Mouse (Mus musculus): Measurements from ENCODE around the gene Nmnat3. TPM values are rescaled to one million over a fixed set of nuclear protein-coding genes. Genes with fewer than 3 reads are reported as not detected.

The Nmnat3 gene
- polyA plus RNA-seq, 1 experiment from 2014 or later = 4.3 TPM

DNA sequence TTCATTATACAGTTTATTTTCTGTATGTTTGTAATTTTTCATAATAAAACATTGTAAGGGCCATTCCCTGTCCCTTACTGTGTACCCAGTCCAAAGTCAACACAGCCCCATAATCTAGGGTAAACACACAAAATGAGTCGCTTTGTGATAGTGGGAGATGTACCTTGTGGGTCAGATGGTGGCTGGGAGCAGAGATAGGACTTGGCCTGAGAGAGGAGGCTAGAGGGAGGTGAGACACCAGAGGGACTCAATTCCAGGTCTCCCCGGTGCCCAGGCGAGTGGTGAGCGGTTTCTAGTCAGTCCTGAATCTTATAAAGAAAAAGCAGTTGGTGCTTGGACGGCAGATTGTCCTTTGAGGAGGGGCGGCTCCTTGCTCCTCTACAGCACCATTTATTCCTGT, 26.4 kb downstream of the Nmnat3 start:
- ATAC-seq (ENCODE audit: insufficient number of reproducible peaks, insufficient read depth, low FRiP score, low TSS enrichment) = no peak

DNA sequence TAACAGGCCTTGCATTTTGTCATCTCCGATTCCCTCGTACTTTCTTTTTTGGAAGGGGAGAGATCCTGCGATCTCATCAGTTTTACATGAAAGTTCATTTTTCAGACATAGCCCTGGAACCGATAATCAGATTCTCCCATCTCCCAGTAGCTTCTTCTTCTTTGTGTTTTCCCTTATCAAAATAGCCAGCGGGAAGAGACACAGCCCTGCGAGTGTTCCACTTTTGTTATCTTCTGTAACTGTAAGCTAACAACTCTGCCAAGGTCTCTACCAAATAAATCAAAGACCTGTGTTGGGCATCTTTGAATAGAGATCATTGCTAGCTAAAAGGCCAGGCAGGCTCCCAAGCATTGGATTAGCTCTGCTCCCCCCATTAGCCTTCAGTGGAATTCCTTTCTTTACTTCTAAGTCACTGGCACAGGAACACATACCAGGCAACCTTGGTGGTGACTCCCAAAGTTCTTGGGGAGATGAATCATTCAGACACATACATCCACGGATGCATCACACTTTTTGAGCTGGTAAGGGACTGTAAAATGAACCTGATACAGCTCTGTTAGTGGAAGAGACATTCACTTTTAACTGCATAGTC, 26.9 kb downstream of the Nmnat3 start:
- Histone ChIP-seq H3K4me1 (no peaks in the 10 kb centered on the region), H3K36me3 (no peaks in the 10 kb centered on the region), H3K4me3 (no peak overlapping the region), H3K4me2 (replicated peaks) (no peak overlapping the region), H3K27me3 (no peaks in the 10 kb centered on the region), H3K9me3 (no peaks in the 10 kb centered on the region), H3K9ac (no peak overlapping the region), H3K27ac (no peak overlapping the region)
- ATAC-seq (ENCODE audit: insufficient number of reproducible peaks, insufficient read depth, low FRiP score, low TSS enrichment) = no peak
- 87% methylated on average over 7 of the region's 7 CpGs for WGBS

More for the DNA sequence above, 26.4 kb downstream of the Nmnat3 start:
- no peaks in the 10 kb centered on the region for H3K4me1 ChIP-seq
- no peak overlapping the region for H3K4me3 ChIP-seq
- H3K27me3 ChIP-seq = no peaks in the 10 kb centered on the region
- H3K9me3 ChIP-seq = no peaks in the 10 kb centered on the region
- WGBS = 86% methylated on average over 6 of the region's 6 CpGs
- no peak overlapping the region for H3K9ac ChIP-seq
- H3K36me3 ChIP-seq = no peaks in the 10 kb centered on the region
- H3K4me2 ChIP-seq (replicated peaks) = no peak overlapping the region
- H3K27ac ChIP-seq = no peak overlapping the region

DNA sequence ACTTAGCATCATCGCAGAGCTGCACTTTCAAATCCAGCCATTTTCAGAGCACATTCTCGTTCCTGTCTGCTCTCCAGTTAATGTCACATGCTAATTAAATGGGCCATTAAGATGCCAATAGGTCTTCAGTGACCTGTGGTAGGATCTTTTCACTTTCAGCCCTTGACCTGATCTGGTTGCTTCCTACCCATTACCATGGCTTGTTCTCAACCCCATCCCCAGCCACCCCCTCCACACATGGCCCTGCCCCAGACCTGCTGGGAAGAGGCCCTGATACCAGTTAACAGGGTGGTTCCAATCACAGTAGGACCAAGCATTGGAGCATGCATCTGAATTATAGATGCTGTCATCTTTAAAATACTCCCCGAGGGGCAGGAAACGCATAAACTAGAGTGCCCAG, 30.7 kb downstream of the Nmnat3 start:
- 73% methylated on average over 4 of the region's 4 CpGs for WGBS
- Histone ChIP-seq H3K4me3 (no peak overlapping the region), H3K27me3 (no peaks in the 10 kb centered on the region), H3K9me3 (peaks cover 4% of the 10 kb centered on the region; the same call in 1 of the 2 replicates), H3K36me3 (no peaks in the 10 kb centered on the region), H3K4me1 (no peaks in the 10 kb centered on the region), H3K4me2 (replicated peaks) (no peak overlapping the region), H3K27ac (no peak overlapping the region), H3K9ac (no peak overlapping the region)
- ATAC-seq (ENCODE audit: insufficient number of reproducible peaks, insufficient read depth, low FRiP score, low TSS enrichment) = no peak

DNA sequence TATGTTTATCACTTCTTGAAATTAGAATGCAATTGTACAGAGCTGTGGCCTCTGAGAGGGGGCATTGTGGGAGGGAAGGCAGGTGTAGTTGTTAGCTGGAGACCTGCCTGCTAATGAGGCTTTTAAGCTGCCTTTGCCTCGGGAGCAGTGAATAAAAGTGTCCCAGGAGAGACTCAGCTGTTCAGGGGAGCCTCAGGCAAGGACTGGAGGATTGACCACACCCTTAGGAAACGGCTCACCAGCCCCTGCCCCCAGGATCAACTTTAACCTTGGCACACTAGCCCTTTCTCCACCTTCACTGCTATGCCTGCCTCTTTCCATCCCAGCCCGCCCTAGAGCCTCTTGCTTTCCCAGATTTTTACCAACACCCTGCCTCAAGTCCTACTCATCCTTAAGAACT, 31.6 kb downstream of the Nmnat3 start:
- Histone ChIP-seq H3K36me3 (no peaks in the 10 kb centered on the region), H3K9ac (no peak overlapping the region), H3K4me3 (no peak overlapping the region), H3K27ac (no peak overlapping the region), H3K27me3 (no peaks in the 10 kb centered on the region), H3K4me1 (no peaks in the 10 kb centered on the region), H3K9me3 (peaks cover 4% of the 10 kb centered on the region; the same call in 1 of the 2 replicates), H3K4me2 (replicated peaks) (no peak overlapping the region)
- whole genome bisulfite sequencing = 27% methylated on average over 3 of the region's 3 CpGs
- ATAC-seq (ENCODE audit: insufficient number of reproducible peaks, insufficient read depth, low FRiP score, low TSS enrichment) = no peak

DNA sequence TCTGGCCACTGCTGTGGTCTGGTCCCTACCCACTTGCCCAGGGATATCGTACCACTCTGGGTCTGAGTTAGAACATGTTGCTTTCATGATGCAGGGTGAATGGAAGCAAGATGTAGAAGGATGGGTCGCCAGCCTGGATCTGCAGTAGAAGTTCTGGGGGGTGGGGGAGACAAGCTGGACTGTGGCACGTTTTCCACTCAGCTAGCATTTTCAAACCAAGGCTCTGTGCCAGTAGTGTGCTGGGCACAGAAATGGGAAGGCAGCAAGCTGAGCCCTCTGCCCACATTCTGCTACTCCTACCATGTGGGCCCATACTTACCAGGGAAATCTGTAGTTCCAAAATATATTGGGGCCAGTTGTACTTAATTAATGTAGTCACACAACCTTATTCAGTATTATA, 33.5 kb downstream of the Nmnat3 start:
- WGBS = 86% methylated on average over 3 of the region's 3 CpGs
- Histone ChIP-seq H3K4me1 (no peaks in the 10 kb centered on the region), H3K36me3 (no peaks in the 10 kb centered on the region), H3K9ac (no peak overlapping the region), H3K9me3 (peaks cover 4% of the 10 kb centered on the region; the same call in 1 of the 2 replicates), H3K27me3 (no peaks in the 10 kb centered on the region), H3K27ac (no peak overlapping the region), H3K4me2 (replicated peaks) (no peak overlapping the region), H3K4me3 (no peak overlapping the region)
- ATAC-seq (ENCODE audit: insufficient number of reproducible peaks, insufficient read depth, low FRiP score, low TSS enrichment) = no peak

DNA sequence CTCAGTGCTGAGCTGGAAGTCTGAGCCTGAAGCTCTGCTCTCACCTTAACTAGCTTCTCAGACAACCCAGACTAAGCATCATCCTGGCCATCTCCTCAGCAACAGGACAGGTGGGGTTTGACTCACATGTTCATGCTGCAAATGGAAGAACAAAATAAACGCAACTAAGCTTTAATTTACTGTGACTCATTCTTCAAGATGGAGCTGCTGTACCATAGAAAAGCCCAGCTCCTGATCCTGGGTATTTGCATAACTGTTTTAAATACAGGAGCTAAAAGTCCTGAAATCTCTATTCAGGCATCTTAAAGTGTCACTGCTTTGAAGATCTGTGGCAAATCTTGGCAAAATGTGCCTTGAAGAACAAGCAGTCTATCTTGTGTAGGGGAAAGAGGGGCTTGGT, 38.9 kb downstream of the Nmnat3 start:
- H3K4me2 ChIP-seq (replicated peaks) = no peak overlapping the region

DNA sequence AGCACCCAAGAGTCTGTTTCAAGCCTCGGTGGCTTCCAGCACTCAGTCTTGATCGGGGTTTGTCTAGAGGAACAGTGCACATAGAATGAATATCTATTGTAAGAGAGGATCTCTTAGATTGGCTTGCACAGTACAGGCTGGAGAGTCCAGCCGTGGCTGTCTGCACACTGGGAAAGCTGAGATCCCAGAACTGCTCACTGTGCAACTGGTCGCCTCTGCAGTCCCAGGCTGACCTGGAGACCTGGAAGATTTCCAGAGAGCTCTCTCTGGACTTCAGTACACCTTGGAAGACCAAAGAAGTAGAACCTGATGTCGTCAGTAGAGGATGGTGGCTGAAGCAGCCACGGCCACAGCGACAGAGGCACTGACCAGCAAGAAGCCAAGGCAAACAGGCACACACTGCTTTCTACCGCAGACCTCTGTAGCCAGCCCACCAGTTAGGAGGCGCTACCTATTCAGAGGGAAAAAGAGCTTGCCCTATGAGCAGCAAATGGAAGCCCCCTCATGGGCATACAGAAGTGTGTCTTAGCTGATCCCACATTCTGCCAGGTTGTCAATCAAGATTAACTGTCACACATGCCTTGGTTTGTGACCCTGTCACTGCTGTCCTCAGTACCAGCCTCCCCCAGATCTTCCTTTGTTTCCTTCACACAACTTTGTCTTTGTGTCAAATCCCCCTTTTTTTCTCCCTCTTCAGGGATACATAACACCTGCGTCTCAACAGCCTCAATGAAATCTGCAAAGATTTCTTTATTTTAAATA, 41.4 kb downstream of the Nmnat3 start:
- H3K27ac ChIP-seq = no peak overlapping the region
- H3K27me3 ChIP-seq = no peaks in the 10 kb centered on the region
- ATAC-seq (ENCODE audit: insufficient number of reproducible peaks, insufficient read depth, low FRiP score, low TSS enrichment) = no peak
- no peaks in the 10 kb centered on the region for H3K9me3 ChIP-seq
- no peaks in the 10 kb centered on the region for H3K36me3 ChIP-seq
- no peak overlapping the region for H3K9ac ChIP-seq
- no peak overlapping the region for H3K4me3 ChIP-seq
- WGBS = 80% methylated on average over 10 of the region's 10 CpGs
- H3K4me1 ChIP-seq = 0 out of 2 replicates have a peak, but pooled peaks cover 8% of the 10 kb centered on the region
- H3K4me2 ChIP-seq (replicated peaks) = no peak overlapping the region

More for the DNA sequence above, 38.9 kb downstream of the Nmnat3 start:
- ATAC-seq (ENCODE audit: insufficient number of reproducible peaks, insufficient read depth, low FRiP score, low TSS enrichment) = no peak
- Histone ChIP-seq H3K4me1 (0 out of 2 replicates have a peak, but pooled peaks cover 8% of the 10 kb centered on the region), H3K9me3 (peaks cover 4% of the 10 kb centered on the region; the same call in 1 of the 2 replicates), H3K27ac (no peak overlapping the region), H3K4me3 (no peak overlapping the region), H3K27me3 (no peaks in the 10 kb centered on the region), H3K36me3 (no peaks in the 10 kb centered on the region), H3K9ac (no peak overlapping the region)
- WGBS = 91% methylated on average over 1 of the region's 1 CpGs

DNA sequence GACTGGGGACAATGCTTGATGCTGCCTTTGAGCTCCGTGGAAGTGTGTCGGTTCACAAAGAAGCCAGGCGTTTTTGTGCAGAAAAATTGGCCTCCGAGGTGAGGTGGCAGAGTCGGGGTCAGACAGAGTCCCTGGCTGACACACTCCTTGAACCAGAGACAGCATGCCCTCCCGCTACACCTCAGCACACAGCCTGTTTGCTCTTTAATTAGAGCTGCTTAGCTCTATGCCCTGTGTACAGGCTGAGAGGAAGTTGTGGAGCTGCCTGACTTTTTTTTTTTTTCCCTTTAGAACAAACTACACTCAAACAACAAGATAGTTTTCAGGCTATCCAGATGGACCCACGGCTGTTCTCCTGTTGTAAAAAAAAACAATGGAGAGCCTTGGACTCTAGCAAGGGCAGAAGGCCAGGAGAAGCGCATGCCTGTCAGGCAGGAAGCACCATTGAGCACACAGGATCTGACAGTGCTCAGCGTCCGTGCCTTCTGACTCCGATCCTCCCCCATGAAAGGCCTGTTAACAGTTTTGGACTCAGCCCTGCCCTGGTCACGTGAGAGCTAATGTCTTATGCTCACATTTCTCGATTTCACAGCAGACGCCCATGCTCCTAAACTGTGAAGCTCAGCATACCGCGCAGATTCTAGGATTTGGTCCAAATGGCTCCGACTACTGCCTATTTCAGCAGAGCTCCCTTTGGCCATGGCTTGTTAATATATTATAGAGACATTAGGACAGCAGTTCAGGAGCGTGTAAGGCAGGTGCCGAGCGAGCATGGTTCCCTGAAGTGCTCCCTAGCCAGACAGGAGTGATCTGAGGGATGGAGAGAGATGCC, 42.3 kb downstream of the Nmnat3 start:
- 0 out of 2 replicates have a peak, but pooled peaks cover 8% of the 10 kb centered on the region for H3K4me1 ChIP-seq
- no peaks in the 10 kb centered on the region for H3K9me3 ChIP-seq
- no peaks in the 10 kb centered on the region for H3K36me3 ChIP-seq
- H3K4me2 ChIP-seq (replicated peaks) = 0 out of 2 replicates have a peak overlapping the region, but pooled peaks have one; percentile 0
- no peak overlapping the region for H3K9ac ChIP-seq
- H3K27ac ChIP-seq = no peak overlapping the region
- WGBS = 49% methylated on average over 20 of the region's 20 CpGs
- 0 out of 2 replicates have a peak, but pooled peaks have one; percentile 79 for ATAC-seq (ENCODE audit: insufficient number of reproducible peaks, insufficient read depth, low FRiP score, low TSS enrichment)
- no peak overlapping the region for H3K4me3 ChIP-seq
- no peaks in the 10 kb centered on the region for H3K27me3 ChIP-seq

DNA sequence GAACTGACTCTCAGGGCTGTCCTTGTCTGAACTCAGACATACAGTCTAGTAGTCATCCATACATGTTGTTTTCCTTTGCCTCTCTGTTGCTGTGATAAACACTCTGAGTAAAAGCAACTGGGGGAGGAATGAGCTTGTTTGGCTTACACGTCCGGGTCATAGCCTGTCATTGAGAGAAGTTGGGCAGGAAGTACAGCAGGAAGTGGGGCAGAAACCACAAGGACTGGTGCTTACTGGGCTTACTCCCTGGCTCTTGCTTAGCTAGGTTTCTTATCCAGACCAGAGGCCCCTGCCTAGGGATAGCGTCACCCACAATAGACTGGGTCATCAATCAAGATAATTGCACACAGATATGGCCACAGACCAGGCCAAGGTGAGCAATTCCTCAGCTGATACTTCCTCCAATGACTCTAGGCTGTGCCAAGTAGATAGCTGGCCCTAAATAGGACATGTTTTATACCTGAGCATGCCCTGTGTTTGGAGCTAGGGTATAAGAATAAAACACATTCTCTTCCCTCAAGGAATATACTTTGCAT, 46.1 kb downstream of the Nmnat3 start:
- 81% methylated on average over 3 of the region's 3 CpGs for WGBS

DNA sequence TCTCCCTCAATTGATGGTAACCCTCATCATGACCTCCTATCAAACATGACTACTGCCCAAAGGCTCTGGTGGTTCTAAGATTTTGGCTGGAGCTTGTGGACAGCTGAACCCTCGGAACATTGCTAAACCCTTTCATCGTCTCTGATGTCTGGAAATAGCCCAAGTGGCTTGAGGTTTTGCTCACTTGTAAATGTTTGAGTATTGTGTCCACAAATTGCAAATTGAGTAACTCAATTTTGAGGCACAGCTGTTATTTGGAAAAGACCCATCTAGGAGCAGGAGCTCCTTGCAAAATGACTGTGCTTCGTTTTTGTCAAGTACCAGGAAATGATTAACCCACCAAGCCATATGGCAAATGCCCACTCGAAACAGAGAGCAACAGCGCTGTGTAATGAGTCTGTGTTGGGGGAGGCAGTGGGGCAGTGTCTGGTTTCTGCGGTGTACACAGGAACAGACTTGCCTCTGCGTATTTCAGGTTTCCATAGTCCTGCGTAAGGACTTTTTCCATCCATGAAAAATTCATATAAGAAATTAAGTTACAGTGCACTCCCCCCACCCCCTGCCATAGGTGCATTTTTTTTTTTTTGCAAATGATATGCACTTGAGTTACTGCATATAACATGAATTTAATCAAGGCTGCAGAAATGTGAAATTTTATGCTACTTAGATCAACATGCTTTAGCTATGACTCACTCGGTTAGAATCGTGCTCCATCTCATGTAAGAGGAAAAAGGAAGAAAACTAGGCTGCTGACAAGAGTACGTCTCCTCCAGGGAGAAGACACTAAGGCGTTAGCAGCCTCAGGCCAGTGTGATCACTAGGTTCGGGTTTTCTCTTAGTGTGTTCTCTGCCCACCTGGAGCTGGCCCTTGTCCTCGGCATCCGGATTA, 50.9 kb downstream of the Nmnat3 start:
- H3K4me3 ChIP-seq = no peak overlapping the region
- H3K9me3 ChIP-seq = no peaks in the 10 kb centered on the region
- H3K9ac ChIP-seq = no peak overlapping the region
- H3K27ac ChIP-seq = peak overlapping the region; percentile 69
- H3K4me1 ChIP-seq = 0 out of 2 replicates have a peak, but pooled peaks cover 7% of the 10 kb centered on the region
- WGBS = 54% methylated on average over 15 of the region's 15 CpGs
- H3K27me3 ChIP-seq = no peaks in the 10 kb centered on the region
- ATAC-seq (ENCODE audit: insufficient number of reproducible peaks, insufficient read depth, low FRiP score, low TSS enrichment) = no peak
- H3K4me2 ChIP-seq (replicated peaks) = no peak overlapping the region
- no peaks in the 10 kb centered on the region for H3K36me3 ChIP-seq

More for the DNA sequence above, 46.1 kb downstream of the Nmnat3 start:
- no peak for ATAC-seq (ENCODE audit: insufficient number of reproducible peaks, insufficient read depth, low FRiP score, low TSS enrichment)
- no peaks in the 10 kb centered on the region for H3K36me3 ChIP-seq
- H3K4me2 ChIP-seq (replicated peaks) = no peak overlapping the region
- H3K4me1 ChIP-seq = 0 out of 2 replicates have a peak, but pooled peaks cover 8% of the 10 kb centered on the region
- no peak overlapping the region for H3K9ac ChIP-seq
- H3K27ac ChIP-seq = no peak overlapping the region
- no peaks in the 10 kb centered on the region for H3K27me3 ChIP-seq
- H3K4me3 ChIP-seq = no peak overlapping the region
- H3K9me3 ChIP-seq = no peaks in the 10 kb centered on the region

All from embryonic facial prominence, embryonic 12.5 days (tissue).